Mouse (Mus musculus): Measurements from ENCODE around the gene Cyp4v3.

DNA sequence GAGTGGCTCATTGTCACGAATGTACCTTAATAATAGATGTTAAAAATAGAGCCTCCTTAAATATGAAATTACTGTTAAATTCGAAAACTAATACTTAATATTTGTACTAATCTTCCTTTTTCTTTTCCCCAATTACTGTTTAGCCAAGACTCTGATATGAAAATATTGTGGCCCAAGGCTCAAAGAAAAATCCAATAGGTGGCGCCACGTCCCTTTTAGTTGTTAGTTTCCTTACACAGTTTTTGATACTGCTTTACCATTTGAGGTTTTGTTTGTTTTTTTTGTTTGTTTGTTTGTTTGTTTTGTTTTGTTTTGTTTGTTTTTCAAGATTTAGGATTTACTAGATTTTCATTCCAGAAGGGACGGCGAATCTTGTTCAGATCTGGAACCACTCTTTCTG is 29.3 kb upstream of the Cyp4v3 start:
- TF ChIP-seq CTCF (IDR thresholded peaks at IDR 0.05; ENCODE audit: borderline replicate concordance, insufficient read depth, low read length) (no peak), POLR2A (IDR thresholded peaks at IDR 0.05; ENCODE audit: low read depth, low read length) (no peak)
